Comparison of ENCODE assay signal across 27 mouse cellular contexts in genomic region chr15:31406881-31407280, GRCm38 (mm10). TPM values are rescaled to one million over a fixed set of nuclear protein-coding genes. Genes with fewer than 3 reads are reported as not detected.
A peak's percentile ranks its signal among the peaks of the same experiment; 100 is the strongest.
DNase-seq lines count a peak whose midpoint lies in the region; ATAC-seq lines count a peak whose summit lies in the region.
"Had no signal": no experiment of that assay in that cellular context is flagged by ENCODE, and none has a peak within 500 bp of the region (broad histone marks: within the 10 kb centered on the region; RNA-seq: fewer than 3 reads in every experiment).

No protein-coding gene starts in this region.

- no peaks in the 10 kb centered on the region for H3K36me3 ChIP-seq in liver, embryonic 16.5 days (ENCODE audit: control insufficient read depth, insufficient read depth)
- no peaks in the 10 kb centered on the region for H3K36me3 ChIP-seq in liver, embryonic 11.5 days (ENCODE audit: control insufficient read depth, insufficient read depth, low read length)
- H3K36me3 ChIP-seq in embryonic facial prominence, embryonic 10.5 days (replicated peaks) = no peaks in the 10 kb centered on the region
- H3K36me3 ChIP-seq: embryonic facial prominence, embryonic 15.5 days; limb, embryonic 15.5 days; midbrain, embryonic 15.5 days; neural tube, embryonic 12.5 days had no signal

- DNase-seq in heart, adult 11 months = peak; percentile 53
- DNase-seq in heart, adult 8-10 months (ENCODE audit: low spot score) = no peak
- no peak for DNase-seq in liver, embryonic 11.5 days (ENCODE audit: low spot score)
- DNase-seq in kidney, postnatal 10 days = peak; percentile 39
- no peak for DNase-seq in embryonic facial prominence, embryonic 10.5 days (ENCODE audit: low spot score)
- DNase-seq in thymus, postnatal 0 days (ENCODE audit: low spot score) = no peak
- DNase-seq: adrenal gland, postnatal 14 days; cerebellum, adult 2 months; cerebellum, postnatal 25 days; embryo, embryonic 11 days; layer of hippocampus, adult 9-11 months; left cerebral cortex, postnatal 4 days; right cerebral cortex, postnatal 14 days; thymus, adult 2 months had no signal

- H3K4me3 ChIP-seq in liver, embryonic 16.5 days (ENCODE audit: low read depth, low read length) = no peak overlapping the region
- no peak overlapping the region for H3K4me3 ChIP-seq in liver, embryonic 11.5 days (ENCODE audit: low read depth, low read length)
- H3K4me3 ChIP-seq in embryonic facial prominence, embryonic 10.5 days = no peak overlapping the region
- H3K4me3 ChIP-seq: embryonic facial prominence, embryonic 15.5 days; left cerebral cortex, adult 2 months; limb, embryonic 15.5 days; midbrain, embryonic 15.5 days; neural tube, embryonic 12.5 days had no signal

- no peak for ATAC-seq in liver, embryonic 16.5 days (ENCODE audit: low read depth)
- no peak for ATAC-seq in liver, embryonic 11.5 days (replicated peaks; ENCODE audit: low FRiP score)
- ATAC-seq: CD4-positive, CD25-positive, alpha-beta regulatory T cell, adult 4 months; forebrain, embryonic 16.5 days; hindbrain, embryonic 16.5 days; midbrain, embryonic 15.5 days had no signal

- H3K27me3 ChIP-seq in liver, embryonic 16.5 days (ENCODE audit: control insufficient read depth, insufficient read depth, low read depth, low read length) = no peaks in the 10 kb centered on the region
- H3K27me3 ChIP-seq in liver, embryonic 11.5 days (replicated peaks; ENCODE audit: control insufficient read depth, insufficient read depth, low read length) = no peaks in the 10 kb centered on the region
- H3K27me3 ChIP-seq in embryonic facial prominence, embryonic 10.5 days (replicated peaks; ENCODE audit: low read depth, poor library complexity, severe bottlenecking) = no peaks in the 10 kb centered on the region
- H3K27me3 ChIP-seq: embryonic facial prominence, embryonic 15.5 days; limb, embryonic 15.5 days; midbrain, embryonic 15.5 days; neural tube, embryonic 12.5 days had no signal

- H3K4me1 ChIP-seq in liver, embryonic 16.5 days (ENCODE audit: control insufficient read depth, low read depth, low read length) = no peaks in the 10 kb centered on the region; the same call in 1 of the 2 replicates
- H3K4me1 ChIP-seq in liver, embryonic 11.5 days (replicated peaks; ENCODE audit: control insufficient read depth, insufficient read depth, low read length) = no peaks in the 10 kb centered on the region; the same call in 1 of the 2 replicates
- no peaks in the 10 kb centered on the region for H3K4me1 ChIP-seq in embryonic facial prominence, embryonic 10.5 days
- H3K4me1 ChIP-seq: embryonic facial prominence, embryonic 15.5 days; limb, embryonic 15.5 days; neural tube, embryonic 12.5 days had no signal

- H3K9me3 ChIP-seq in liver, embryonic 16.5 days (replicated peaks; ENCODE audit: control insufficient read depth, low read length) = no peaks in the 10 kb centered on the region
- H3K9me3 ChIP-seq in liver, embryonic 11.5 days (ENCODE audit: control insufficient read depth, low read length) = no peaks in the 10 kb centered on the region
- no peaks in the 10 kb centered on the region for H3K9me3 ChIP-seq in embryonic facial prominence, embryonic 10.5 days
- H3K9me3 ChIP-seq: embryonic facial prominence, embryonic 15.5 days; limb, embryonic 15.5 days; midbrain, embryonic 15.5 days; neural tube, embryonic 12.5 days had no signal

- no peak overlapping the region for H3K4me2 ChIP-seq in liver, embryonic 16.5 days (ENCODE audit: low read depth, low read length)
- H3K4me2 ChIP-seq in liver, embryonic 11.5 days = no peak overlapping the region
- H3K4me2 ChIP-seq: embryonic facial prominence, embryonic 15.5 days; heart, embryonic 11.5 days; limb, embryonic 15.5 days; midbrain, embryonic 15.5 days; neural tube, embryonic 12.5 days had no signal

- no peak overlapping the region for H3K9ac ChIP-seq in liver, embryonic 16.5 days (ENCODE audit: low read depth, low read length)
- H3K9ac ChIP-seq in liver, embryonic 11.5 days (ENCODE audit: low read depth, low read length) = no peak overlapping the region
- H3K9ac ChIP-seq: embryonic facial prominence, embryonic 15.5 days; limb, embryonic 15.5 days; midbrain, embryonic 15.5 days; neural tube, embryonic 12.5 days had no signal

- H3K27ac ChIP-seq in liver, embryonic 16.5 days (ENCODE audit: low read length) = peak overlapping the region; percentile 67
- H3K27ac ChIP-seq in liver, embryonic 11.5 days (ENCODE audit: low read depth, low read length) = no peak overlapping the region
- no peak overlapping the region for H3K27ac ChIP-seq in embryonic facial prominence, embryonic 10.5 days (replicated peaks)
- H3K27ac ChIP-seq: embryonic facial prominence, embryonic 15.5 days; left cerebral cortex, adult 2 months; limb, embryonic 15.5 days; macrophage; midbrain, embryonic 15.5 days; neural tube, embryonic 12.5 days; stomach, postnatal 0 days had no signal

- 52% methylated on average over 5 of the region's 5 CpGs for WGBS in liver, embryonic 16.5 days (ENCODE audit: insufficient replicate concordance)
- 76% methylated on average over 5 of the region's 5 CpGs for WGBS in liver, embryonic 11.5 days
- 90% methylated on average over 5 of the region's 5 CpGs for WGBS in embryonic facial prominence, embryonic 10.5 days

RNA-seq across cellular contexts. Expression of gene Ankrd33b, which starts 39.4 kb away (rescaled TPM):
- total RNA-seq in heart, adult 8-10 months (2022) = 10 to 100 TPM; 26.4 to 31.4 (median 29.1) TPM
- 0.37 and 0.68 TPM in 2 replicates for polyA plus RNA-seq in liver, embryonic 16.5 days (2015; fragmentation: Nextera tagmentation; extraction: Ambion mirVana)
- 0.64 and 1.2 TPM in 2 replicates for polyA plus RNA-seq in liver, embryonic 11.5 days (2014; fragmentation: Nextera tagmentation; extraction: Ambion mirVana)
- 0.29 and 0.67 TPM in 2 replicates for polyA plus RNA-seq in embryonic facial prominence, embryonic 10.5 days (2016; fragmentation: Nextera tagmentation; extraction: Ambion mirVana)
- polyA plus RNA-seq in thymus, postnatal 0 days (2015; fragmentation: Nextera tagmentation; extraction: Ambion mirVana) = 10.8 and 11.2 TPM in 2 replicates
- polyA plus RNA-seq: CD4-positive, CD25-positive, alpha-beta regulatory T cell, adult 4 months had no signal

RNA-seq across cellular contexts. Expression of gene Ropn1l, which starts 46.7 kb away (rescaled TPM):
- total RNA-seq in heart, adult 8-10 months (2022) = under 1 TPM in 2 of 4 experiments, not detected in 2; 0.28 to 0.57 TPM
- 2.2 and 2.6 TPM in 2 replicates for polyA plus RNA-seq in liver, embryonic 16.5 days (2015; fragmentation: Nextera tagmentation; extraction: Ambion mirVana)
- polyA plus RNA-seq in liver, embryonic 11.5 days (2014; fragmentation: Nextera tagmentation; extraction: Ambion mirVana) = 3.0 and 3.1 TPM in 2 replicates
- polyA plus RNA-seq in embryonic facial prominence, embryonic 10.5 days (2016; fragmentation: Nextera tagmentation; extraction: Ambion mirVana) = 3.8 and 4.2 TPM in 2 replicates
- 1.0 and 1.4 TPM in 2 replicates for polyA plus RNA-seq in thymus, postnatal 0 days (2015; fragmentation: Nextera tagmentation; extraction: Ambion mirVana)
- total RNA-seq: hematopoietic stem cell, adult 5-6 weeks had no signal

Comparison
In these comparisons a context has a peak if more than half of its experiments do, and no peak if none do; other contexts are left out.
1. DNase-seq: peak in heart, adult 11 months (single experiment) and kidney, postnatal 10 days (single experiment); none in heart, adult 8-10 months (single experiment), liver, embryonic 11.5 days (single experiment), embryonic facial prominence, embryonic 10.5 days (single experiment) and thymus, postnatal 0 days (single experiment).